Mouse (Mus musculus): ENCODE data around the gene Tnfaip1.

DNA sequence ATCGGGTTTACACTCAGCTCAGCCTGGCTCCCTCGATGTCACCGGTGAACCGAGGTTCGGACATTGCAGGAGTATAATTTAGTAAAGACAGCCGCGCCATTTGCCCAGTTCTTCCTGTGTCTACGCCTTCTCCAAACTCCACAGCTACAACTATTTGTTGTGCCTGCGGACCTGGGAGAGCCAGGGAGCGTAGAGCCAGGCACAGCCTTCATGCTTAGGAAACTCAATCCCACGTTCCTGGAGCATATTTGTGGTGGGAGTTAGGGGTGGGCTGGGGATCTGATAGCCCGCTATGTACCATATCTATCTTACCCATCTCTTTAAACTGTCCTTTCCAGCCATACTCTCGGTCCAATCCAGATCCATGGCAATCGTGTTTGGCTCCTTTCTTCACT, 555 bp upstream of the Tnfaip1 start:
- TF ChIP-seq CTCF (IDR thresholded peaks at IDR 0.05; ENCODE audit: extremely low read depth, insufficient read depth, insufficient read length, insufficient replicate concordance): no peak
- no peak for TF ChIP-seq POLR2A (IDR thresholded peaks at IDR 0.05; ENCODE audit: low read depth, low read length)
